Mouse (Mus musculus) ES-E14 (cell line): ENCODE measurements around the gene Icam1.

Experiments used
- CHD2 ChIP-seq: IDR thresholded peaks from 2 replicates; pipeline ENCODE4 v1.6.1; 2014; ENCODE audit warnings: mild to moderate bottlenecking, low read depth, low read length, inconsistent platforms
- HCFC1 ChIP-seq: IDR thresholded peaks from 2 replicates; pipeline ENCODE4 v1.6.1; 2012; ENCODE audit warnings: low read length, inconsistent platforms, borderline replicate concordance; ENCODE audit not compliant: insufficient read depth
- MAFK ChIP-seq: IDR thresholded peaks from 2 replicates; pipeline ENCODE4 v1.6.1; 2014; ENCODE audit warnings: mild to moderate bottlenecking, low read depth, low read length, inconsistent platforms; ENCODE audit not compliant: insufficient read depth
- ZC3H11A ChIP-seq: IDR thresholded peaks from 2 replicates; pipeline ENCODE4 v1.6.1; 2012; ENCODE audit warnings: low read depth, mild to moderate bottlenecking, inconsistent platforms, low read length, borderline replicate concordance

- no peak for TF ChIP-seq ZC3H11A
- no peak for TF ChIP-seq CHD2
- TF ChIP-seq MAFK = no peak
- no peak for TF ChIP-seq HCFC1
Observed at GRCm38 (mm10) chr9:21033136-21033535, 17.4 kb downstream of the Icam1 start.
